Mouse (Mus musculus): Measurements from ENCODE around the gene Fcho1.
"Not testable (repeated sequence)": the region's sequence is repeated elsewhere in the genome, so short reads cannot be mapped to it uniquely, and the experiment has no call there.

The Fcho1 gene

GRCm38 (mm10) chr8:71725122-71725924 is at the start of gene Fcho1:
TSS of gene Fcho1 (minus strand) at chr8:71725716.
- peak; percentile 67 for DNase-seq (ENCODE audit: low spot score)

DNA sequence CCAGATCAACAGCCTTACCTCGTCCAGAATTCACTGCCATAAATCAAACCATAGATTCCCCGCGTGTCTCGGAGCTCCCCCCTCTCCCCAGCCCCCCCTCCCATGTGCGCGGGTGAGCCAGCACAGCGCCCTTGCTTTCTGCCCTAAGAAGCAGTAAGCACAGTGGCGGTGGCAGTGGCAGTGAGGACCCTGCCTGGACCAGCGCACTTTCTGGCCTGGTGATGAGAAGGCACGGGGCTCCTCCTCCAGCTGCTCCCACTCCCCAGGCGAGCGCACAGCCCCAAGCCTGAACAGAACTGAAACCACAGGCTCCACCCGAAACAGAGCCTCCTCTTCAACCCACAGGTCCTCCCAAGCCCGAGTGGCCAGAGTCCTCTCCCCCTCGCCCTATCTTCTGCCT is 45.8 kb upstream of the Fcho1 start:
- DNase-seq (ENCODE audit: low spot score), result no peak

- DNase-seq (ENCODE audit: low spot score), result no peak
Measured at GRCm38 (mm10) chr8:71758816-71759215, 33.3 kb upstream of the Fcho1 start.

DNA sequence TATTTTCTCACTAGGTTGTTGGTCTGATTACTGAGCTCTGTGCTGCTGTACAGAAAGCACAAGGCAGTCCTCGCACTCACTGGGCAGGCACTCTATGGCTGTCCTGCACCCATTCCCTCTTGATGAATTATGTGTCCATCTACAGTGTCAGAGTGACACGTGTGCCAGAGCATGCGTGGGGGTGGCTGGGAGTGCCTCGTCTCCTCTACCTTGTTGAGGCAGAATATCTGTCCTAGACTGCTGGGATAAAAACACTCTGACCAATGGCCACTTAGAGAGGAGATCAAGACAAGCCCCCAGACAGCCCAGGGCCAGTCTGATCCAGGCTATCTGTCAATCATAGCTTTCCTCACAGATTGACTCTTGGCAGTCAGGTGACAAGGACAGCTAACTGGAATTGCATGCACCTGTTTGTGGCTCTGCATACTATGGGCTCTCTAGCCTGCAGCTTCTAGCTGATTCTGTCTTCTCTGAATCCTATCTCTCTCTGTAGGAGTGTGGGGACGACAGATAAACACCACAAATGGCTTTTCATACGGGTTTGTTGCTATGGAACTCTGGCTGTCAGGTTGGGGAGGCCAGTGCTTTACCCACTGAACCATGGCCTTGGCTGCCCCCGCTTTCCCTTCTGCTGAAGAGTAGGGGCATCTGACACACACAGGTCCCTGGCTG is 27.5 kb upstream of the Fcho1 start:
- not testable (repeated sequence) for DNase-seq (ENCODE audit: low spot score)

GRCm38 (mm10) chr8:71752263-71752662 is 26.7 kb upstream of the Fcho1 start:
- DNase-seq (ENCODE audit: low spot score), result not testable (repeated sequence)

- not testable (repeated sequence) for DNase-seq (ENCODE audit: low spot score)
Measured at GRCm38 (mm10) chr8:71751337-71751886, 25.9 kb upstream of the Fcho1 start.

- DNase-seq (ENCODE audit: low spot score), result not testable (repeated sequence)
Measured at GRCm38 (mm10) chr8:71749321-71750075, 24.0 kb upstream of the Fcho1 start.

DNA sequence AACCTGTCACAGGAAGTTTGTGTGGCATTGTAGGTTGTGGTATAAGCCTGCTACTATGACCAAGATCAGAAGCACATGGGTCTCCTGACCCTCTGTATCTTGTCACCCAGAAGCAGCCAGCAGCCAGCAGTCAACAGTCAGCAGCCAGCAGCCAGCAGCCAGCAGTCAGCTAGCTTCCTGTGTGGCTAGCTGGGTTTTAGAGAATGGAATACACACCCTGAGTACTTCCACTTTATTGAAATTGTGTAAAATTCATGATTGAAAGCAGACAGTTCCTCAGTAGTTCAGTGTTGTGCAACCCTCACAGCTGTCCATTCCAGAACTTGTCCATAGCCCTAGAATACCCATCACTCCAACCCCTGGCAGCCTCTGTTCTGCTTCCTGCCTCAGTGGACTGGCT is 21.6 kb upstream of the Fcho1 start:
- DNase-seq (ENCODE audit: low spot score), result not testable (repeated sequence)

DNA sequence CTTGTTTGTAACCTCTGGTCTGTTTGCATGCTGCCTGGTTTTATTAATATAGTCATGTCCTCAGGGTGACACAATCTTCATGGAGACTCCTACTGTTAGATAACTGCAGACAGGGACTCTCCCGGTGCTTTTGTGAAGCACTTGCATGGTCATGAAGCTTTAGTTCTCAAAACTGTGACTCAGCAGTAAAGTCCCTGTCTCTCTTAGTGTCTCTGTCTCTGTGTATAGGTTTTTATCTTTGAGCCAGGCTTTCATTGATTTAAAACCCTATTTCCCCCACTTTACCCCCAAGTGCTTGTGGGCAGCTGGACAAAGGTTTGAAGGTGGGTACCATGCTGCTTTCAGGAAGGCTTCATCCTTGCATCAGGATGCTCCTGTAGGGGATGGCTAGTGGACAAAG is 19.8 kb upstream of the Fcho1 start:
- DNase-seq (ENCODE audit: low spot score), result no peak

DNA sequence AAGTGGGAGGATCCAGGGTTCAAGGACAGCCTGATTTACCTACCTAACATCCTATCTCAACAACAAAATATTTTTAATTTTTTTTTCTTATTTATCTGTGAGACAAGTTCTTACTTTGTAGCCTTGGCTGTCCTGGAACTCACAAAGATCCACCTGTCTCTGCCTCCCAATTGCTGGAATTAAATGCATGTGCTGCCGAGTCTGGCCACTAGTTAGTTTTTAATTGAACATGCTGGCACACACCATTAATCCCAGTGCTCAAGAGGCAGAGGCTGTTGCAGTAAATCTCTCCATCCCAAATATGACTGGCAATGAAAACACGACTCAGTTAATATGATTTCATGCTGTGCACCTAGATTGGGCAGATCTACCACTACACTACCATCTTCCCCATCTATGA is 17.3 kb upstream of the Fcho1 start:
- DNase-seq (ENCODE audit: low spot score), result no peak

DNA sequence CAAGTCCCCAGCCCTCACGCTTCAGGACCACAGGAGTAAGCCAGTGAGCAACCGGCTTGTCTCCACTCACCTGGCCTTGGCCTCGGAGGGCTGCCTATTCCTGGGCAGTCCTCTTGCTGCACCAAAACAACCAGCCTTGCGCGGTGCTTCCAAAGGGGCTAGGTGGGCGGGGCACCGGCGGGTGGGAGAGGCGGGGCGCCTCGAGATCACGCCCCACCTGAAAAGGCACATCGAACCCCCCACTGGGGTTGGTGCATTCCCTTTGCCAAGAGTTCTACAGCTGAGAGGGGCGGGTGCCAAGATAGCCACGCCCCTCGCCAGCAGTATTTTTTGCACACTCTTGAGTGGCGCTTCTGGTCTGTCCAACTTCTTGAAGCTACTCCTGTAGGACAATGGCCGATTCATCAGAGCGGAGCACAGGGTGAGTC is 16.2 kb upstream of the Fcho1 start:
- no peak for DNase-seq (ENCODE audit: low spot score)

- DNase-seq (ENCODE audit: low spot score), result no peak
Measured at GRCm38 (mm10) chr8:71741226-71741625, 15.7 kb upstream of the Fcho1 start.

DNA sequence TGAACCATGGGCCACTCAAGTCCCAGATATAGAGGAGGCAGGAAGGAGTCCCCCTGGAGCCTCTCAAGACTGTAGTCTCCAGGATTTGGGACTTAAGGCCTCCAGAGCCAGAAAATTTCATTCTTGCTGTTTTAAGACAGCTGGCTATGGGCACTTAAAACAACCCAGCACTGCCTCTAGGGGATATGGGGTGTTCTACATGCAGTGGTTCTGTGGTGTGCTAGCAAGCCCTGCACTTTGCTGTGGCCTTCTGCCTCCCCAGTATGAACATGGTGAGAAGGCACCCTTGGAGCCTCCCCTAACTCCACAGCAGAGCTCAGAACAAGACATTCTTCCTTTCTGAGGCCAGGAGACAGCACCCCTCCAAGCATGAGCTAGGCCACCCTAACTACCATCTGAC is 12.8 kb upstream of the Fcho1 start:
- DNase-seq (ENCODE audit: low spot score), result not testable (repeated sequence)

DNA sequence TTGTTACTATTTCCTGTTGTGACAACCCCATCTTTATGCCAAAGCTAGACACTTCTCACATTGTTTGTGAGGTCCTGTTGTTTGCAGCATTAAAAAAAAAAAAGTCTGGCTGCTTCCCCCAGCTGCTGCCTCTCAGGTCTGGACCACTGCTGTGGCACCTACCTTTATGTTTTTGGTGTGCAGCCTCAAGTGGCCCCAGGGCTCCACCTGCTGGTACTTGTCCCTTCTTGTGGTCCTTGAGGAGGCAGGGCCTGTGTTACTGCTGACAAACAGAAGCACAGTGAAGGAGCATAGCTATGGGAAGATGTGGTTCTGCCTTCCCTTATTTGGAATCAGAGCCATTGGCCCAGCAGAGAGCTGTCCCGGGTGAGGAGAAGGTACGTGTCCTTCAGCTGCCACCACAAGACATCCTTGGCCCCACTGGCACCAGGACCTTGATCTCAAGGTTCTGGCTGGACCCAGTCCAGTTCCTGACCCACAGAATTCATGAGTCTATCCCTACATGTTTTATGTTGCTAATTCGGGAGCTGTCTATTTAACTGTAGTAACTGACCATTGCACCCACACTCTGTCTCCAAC is 6.2 kb upstream of the Fcho1 start:
- no peak for DNase-seq (ENCODE audit: low spot score)

GRCm38 (mm10) chr8:71728826-71729620 is 3.5 kb upstream of the Fcho1 start:
- no peak for DNase-seq (ENCODE audit: low spot score)

- no peak for DNase-seq (ENCODE audit: low spot score)
Measured at GRCm38 (mm10) chr8:71728240-71728785, 2.8 kb upstream of the Fcho1 start.

GRCm38 (mm10) chr8:71724389-71724788 is 1.1 kb downstream of the Fcho1 start:
- DNase-seq (ENCODE audit: low spot score), result no peak

- DNase-seq (ENCODE audit: low spot score), result no peak
Measured at GRCm38 (mm10) chr8:71723047-71723551, 2.4 kb downstream of the Fcho1 start.

DNA sequence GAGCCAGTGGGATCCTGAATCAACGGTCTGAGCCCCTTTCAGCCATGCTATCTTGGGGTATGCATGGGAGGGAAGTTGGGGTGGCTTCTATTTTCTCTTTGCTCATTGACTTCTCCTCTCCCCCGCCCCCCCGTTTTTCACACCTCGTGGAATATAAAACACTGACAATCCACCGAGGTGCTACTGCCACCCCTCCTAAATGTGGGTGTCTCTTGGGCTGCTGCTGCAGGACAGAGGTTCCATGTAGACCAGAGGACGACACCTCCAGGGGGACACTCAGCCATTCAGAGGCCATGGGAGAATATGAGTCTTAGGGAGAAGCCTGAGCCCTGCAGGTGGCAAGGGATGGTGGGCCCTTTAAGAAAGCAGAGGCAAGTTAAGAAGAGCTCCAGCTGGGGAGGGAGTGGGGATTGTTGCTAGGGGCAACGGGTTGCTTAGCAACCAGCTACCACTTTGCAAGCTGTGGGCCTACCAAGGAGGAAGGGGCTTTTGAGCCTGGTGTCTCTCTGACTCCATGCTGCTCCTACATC is 5.5 kb downstream of the Fcho1 start:
- DNase-seq (ENCODE audit: low spot score), result no peak

DNA sequence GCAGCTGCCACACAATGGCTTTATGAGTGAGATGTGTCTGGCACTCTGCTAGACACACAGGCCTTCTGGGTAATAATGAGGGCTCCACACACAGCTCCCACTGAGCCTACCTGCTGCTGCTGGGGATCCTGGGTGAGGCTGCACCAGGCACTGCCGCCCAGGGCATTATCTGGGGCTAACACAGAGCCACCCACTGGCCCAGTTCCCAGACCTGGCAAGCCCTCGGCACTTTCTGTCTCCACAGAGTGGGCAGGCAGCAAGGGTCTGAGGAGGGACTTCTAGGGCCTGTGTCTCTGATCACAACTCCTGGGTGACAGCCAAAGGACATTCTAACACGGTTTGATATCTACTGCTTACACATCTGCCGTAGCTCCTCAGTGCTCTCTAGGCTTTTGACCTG is 6.3 kb downstream of the Fcho1 start:
- DNase-seq (ENCODE audit: low spot score), result no peak
